Comparison of ENCODE assay signal across 10 mouse cellular contexts in genomic region chr4:155473319-155473718, GRCm38 (mm10). TPM values are rescaled to one million over a fixed set of nuclear protein-coding genes. Genes with fewer than 3 reads are reported as not detected.
DNase-seq lines count a peak whose midpoint lies in the region; TF ChIP-seq lines count a peak whose summit lies in the region.
"Had no signal": no experiment of that assay in that cellular context is flagged by ENCODE, and none has a peak within 500 bp of the region (broad histone marks: within the 10 kb centered on the region; RNA-seq: fewer than 3 reads in every experiment).

No protein-coding gene starts in this region.

- no peaks in the 10 kb centered on the region for H3K79me3 ChIP-seq in C2C12 (ENCODE audit: low read depth)

- H3K27me3 ChIP-seq in C2C12 (ENCODE audit: control insufficient read depth, insufficient read depth, insufficient read length), result peaks cover 38% of the 10 kb centered on the region

- H3K79me2 ChIP-seq in C2C12 (ENCODE audit: control insufficient read depth, insufficient read depth), result no peaks in the 10 kb centered on the region

- peak; percentile 95 for DNase-seq in heart, adult 11 months
- DNase-seq in heart, postnatal 25 days (ENCODE audit: low spot score), result no peak
- peak; percentile 79 for DNase-seq in cerebellum, adult 18-20 months
- peak; percentile 63 for DNase-seq in heart, postnatal 4 days
- DNase-seq in thymus, postnatal 36 days, result no peak
- no peak for DNase-seq in spleen, postnatal 10 days (ENCODE audit: low spot score in 2 of 2)
- DNase-seq in layer of hippocampus, adult 8-10 months (ENCODE audit: low spot score in 2 of 2), result no peak

- no peak overlapping the region for H3ac ChIP-seq in C2C12 (ENCODE audit: control insufficient read depth, insufficient read length, low read depth)

- intact Hi-C loops in heart, postnatal 25 days (cut with DNase I), result no loop called here

- H3K36me3 ChIP-seq in C2C12 (ENCODE audit: control insufficient read depth, insufficient read depth), result no peaks in the 10 kb centered on the region

- no peak for TF ChIP-seq CTCF in C2C12 (IDR thresholded peaks at IDR 0.05; ENCODE audit: control insufficient read depth, insufficient read depth, insufficient read length)

- no peak overlapping the region for H3K4me3 ChIP-seq in C2C12 (ENCODE audit: insufficient read depth, poor library complexity, severe bottlenecking)

TF ChIP-seq in C2C12, 6 proteins besides CTCF, POLR2A, EP300 and RAD21:
- TF ChIP-seq USF1 (IDR thresholded peaks at IDR 0.05; ENCODE audit: low read depth), result no peak
- TF ChIP-seq MYOD1 (IDR thresholded peaks at IDR 0.05; ENCODE audit: control insufficient read depth, insufficient read length, low read depth), result peak; percentile 11

RNA-seq across cellular contexts. Expression of gene Tmem52, which starts 4.4 kb away (rescaled TPM):
- total RNA-seq in heart, postnatal 25 days (2021), result 1 to 10 TPM; 7.1 to 8.1 TPM
- polyA plus RNA-seq in C2C12 (2012; fragmentation: generic; extraction: Trizol), result not detected
- total RNA-seq in heart, postnatal 4 days (2021), result not detected
- total RNA-seq in layer of hippocampus, adult 8-10 months (2022), result 1 to 10 TPM; 1.9 to 4.0 (median 3.0) TPM
- polyA plus RNA-seq: heart, embryonic 16.5 days; macrophage had no signal

RNA-seq across cellular contexts. Expression of gene Gnb1, which starts 17.8 kb away (rescaled TPM):
- 100 to 1,000 TPM; 166 to 196 TPM for total RNA-seq in heart, postnatal 25 days (2021)
- polyA plus RNA-seq in C2C12 (2012; fragmentation: generic; extraction: Trizol), result 338 TPM
- 100 to 1,000 TPM; 386 to 391 TPM for total RNA-seq in heart, postnatal 4 days (2021)
- total RNA-seq in layer of hippocampus, adult 8-10 months (2022), result 100 to 1,000 TPM; 649 to 753 (median 695) TPM

Comparison
In these comparisons a context has a peak if more than half of its experiments do, and no peak if none do; other contexts are left out.
1. DNase-seq: peak in heart, adult 11 months (single experiment), cerebellum, adult 18-20 months (2 of 2) and heart, postnatal 4 days (single experiment); none in heart, postnatal 25 days (single experiment), thymus, postnatal 36 days (0 of 2), spleen, postnatal 10 days (0 of 2) and layer of hippocampus, adult 8-10 months (0 of 2).